19 mouse cellular contexts compared by ENCODE assay signal in genomic region chr3:24106391-24106790, GRCm38 (mm10).
"Had no signal": no experiment of that assay in that cellular context is flagged by ENCODE, and none has a peak within 500 bp of the region (broad histone marks: within the 10 kb centered on the region; RNA-seq: fewer than 3 reads in every experiment).

No protein-coding gene starts in this region.

- H3K36me3 ChIP-seq: liver, embryonic 15.5 days; midbrain, embryonic 10.5 days; midbrain, embryonic 13.5 days; midbrain, embryonic 15.5 days; neural tube, embryonic 13.5 days; neural tube, embryonic 15.5 days had no signal

- H3K27me3 ChIP-seq: liver, embryonic 15.5 days; midbrain, embryonic 13.5 days; midbrain, embryonic 15.5 days; neural tube, embryonic 13.5 days; neural tube, embryonic 15.5 days had no signal

- ATAC-seq: midbrain, embryonic 13.5 days; midbrain, embryonic 15.5 days had no signal

- H3K9me3 ChIP-seq: liver, embryonic 15.5 days; midbrain, embryonic 10.5 days; midbrain, embryonic 13.5 days; midbrain, embryonic 15.5 days; neural tube, embryonic 13.5 days; neural tube, embryonic 15.5 days had no signal

- H3K4me3 ChIP-seq: liver, embryonic 15.5 days; midbrain, embryonic 10.5 days; midbrain, embryonic 13.5 days; midbrain, embryonic 15.5 days; myocyte; neural tube, embryonic 13.5 days; neural tube, embryonic 15.5 days had no signal

- DNase-seq: lung, adult 18-20 months; lung, embryonic 14.5 days; lung, postnatal 10 days; lung, postnatal 4 days; retina, postnatal 1 day; right cerebral cortex, adult 18-20 months; right cerebral cortex, postnatal 25 days; right cerebral cortex, postnatal 4 days; spleen, adult 18-20 months; thymus, adult 2 months; thymus, postnatal 25 days; thymus, postnatal 4 days had no signal

- H3K4me2 ChIP-seq: liver, embryonic 15.5 days; lung, embryonic 14.5 days; midbrain, embryonic 13.5 days; midbrain, embryonic 15.5 days; neural tube, embryonic 13.5 days; neural tube, embryonic 15.5 days had no signal

- H3K9ac ChIP-seq: liver, embryonic 15.5 days; lung, embryonic 14.5 days; midbrain, embryonic 13.5 days; midbrain, embryonic 15.5 days; neural tube, embryonic 13.5 days; neural tube, embryonic 15.5 days had no signal

- H3K4me1 ChIP-seq: liver, embryonic 15.5 days; midbrain, embryonic 10.5 days; midbrain, embryonic 13.5 days; midbrain, embryonic 15.5 days; neural tube, embryonic 13.5 days; neural tube, embryonic 15.5 days had no signal

- H3K27ac ChIP-seq: liver, embryonic 15.5 days; midbrain, embryonic 10.5 days; midbrain, embryonic 13.5 days; midbrain, embryonic 15.5 days; neural tube, embryonic 13.5 days; neural tube, embryonic 15.5 days had no signal
